Mouse (Mus musculus): ENCODE results near the gene Itpk1. TPM values are rescaled to one million over a fixed set of nuclear protein-coding genes. Genes with fewer than 3 reads are reported as not detected.
A peak's percentile ranks its signal among the peaks of the same experiment; 100 is the strongest.

Itpk1 gene
- polyA plus RNA-seq, 1 experiment from 2014 or later = 38.7 TPM

DNA sequence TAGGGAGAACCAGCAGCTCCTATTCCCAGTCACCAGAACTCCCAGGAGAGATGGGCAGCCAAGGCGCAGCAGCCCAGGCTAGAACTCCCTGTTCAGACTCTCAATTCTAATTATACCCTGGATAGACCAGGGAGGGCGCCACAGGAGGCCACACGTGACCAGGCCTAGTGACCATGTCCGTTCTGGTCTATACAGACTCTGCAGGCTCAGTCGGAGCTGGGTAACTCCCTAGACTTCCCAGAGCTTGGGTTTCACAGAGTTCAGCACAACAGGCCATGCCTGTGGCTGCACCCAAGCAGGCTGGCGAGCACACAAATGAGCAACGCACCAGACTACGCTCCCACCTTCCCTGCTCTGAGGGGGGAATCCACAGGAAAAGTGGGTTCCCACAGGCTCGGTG lies 110.1 kb downstream of the Itpk1 start:
- Histone ChIP-seq H3K27ac (replicated peaks) (no peak overlapping the region), H3K4me3 (no peak overlapping the region), H3K9ac (no peak overlapping the region), H3K9me3 (no peaks in the 10 kb centered on the region), H3K27me3 (no peaks in the 10 kb centered on the region), H3K4me1 (replicated peaks) (peaks cover 18% of the 10 kb centered on the region), H3K4me2 (no peak overlapping the region), H3K36me3 (no peaks in the 10 kb centered on the region)
- no peak for ATAC-seq (ENCODE audit: low FRiP score, low read depth)
- 75% methylated on average over 9 of the region's 9 CpGs for WGBS

DNA sequence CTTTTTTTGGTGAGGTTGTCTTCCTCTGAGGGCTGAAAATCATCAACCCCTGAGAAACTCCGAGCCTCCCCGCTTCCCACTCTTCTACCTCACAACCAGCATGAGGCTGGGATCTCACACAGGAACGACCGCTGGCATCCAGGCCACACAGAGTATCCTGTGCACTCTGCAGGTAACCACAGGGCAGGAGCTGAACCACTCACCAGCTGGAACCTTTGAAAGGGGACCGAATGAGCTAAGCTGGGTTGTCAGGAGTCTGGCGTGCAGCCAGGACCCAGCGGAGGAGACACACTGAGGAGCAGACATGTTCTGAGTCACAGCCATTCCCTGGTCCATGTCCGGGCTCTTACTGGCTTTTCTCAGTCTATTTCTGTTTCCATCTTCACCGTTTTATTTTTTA lies 111.0 kb downstream of the Itpk1 start:
- WGBS = 53% methylated on average over 9 of the region's 9 CpGs
- Histone ChIP-seq H3K27ac (replicated peaks) (no peak overlapping the region), H3K36me3 (no peaks in the 10 kb centered on the region), H3K9ac (no peak overlapping the region), H3K27me3 (no peaks in the 10 kb centered on the region), H3K4me1 (replicated peaks) (0 out of 2 replicates have a peak, but pooled peaks cover 13% of the 10 kb centered on the region), H3K4me2 (no peak overlapping the region), H3K4me3 (no peak overlapping the region), H3K9me3 (no peaks in the 10 kb centered on the region)
- no peak for ATAC-seq (ENCODE audit: low FRiP score, low read depth)

DNA sequence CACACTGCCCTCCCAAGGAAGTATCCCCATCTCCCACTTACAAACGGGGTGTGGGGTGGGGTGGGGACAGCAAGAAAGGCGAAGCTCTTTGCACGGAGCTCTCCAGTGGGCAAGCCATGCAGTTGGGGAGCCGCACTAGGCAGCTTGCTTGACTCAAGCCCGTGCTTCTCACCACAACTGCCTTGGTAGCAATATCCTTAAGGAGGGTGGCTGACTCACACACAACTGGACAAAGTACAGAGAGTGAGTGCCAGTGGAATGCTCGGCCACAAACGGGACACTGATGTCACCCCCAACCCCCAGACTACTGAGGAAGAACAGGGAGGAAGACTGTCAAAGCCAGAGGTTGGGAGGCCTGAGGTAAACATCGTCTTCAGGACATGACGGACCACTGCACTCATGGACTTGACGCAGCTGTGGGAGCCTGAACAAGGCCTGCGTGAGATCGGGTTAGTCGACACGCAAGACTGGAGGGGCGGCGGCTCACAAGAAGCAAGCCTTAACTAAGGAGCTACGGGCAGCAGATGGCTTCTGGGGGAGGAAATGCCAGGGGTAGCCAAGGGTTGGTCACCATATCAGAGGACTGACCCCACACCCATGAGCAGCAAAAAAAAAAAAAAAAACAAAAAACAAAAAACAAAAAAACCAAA lies 113.9 kb downstream of the Itpk1 start:
- no peaks in the 10 kb centered on the region for H3K27me3 ChIP-seq
- 0 out of 2 replicates have a peak, but pooled peaks cover 10% of the 10 kb centered on the region for H3K4me1 ChIP-seq (replicated peaks)
- WGBS = 86% methylated on average over 17 of the region's 17 CpGs
- no peaks in the 10 kb centered on the region for H3K36me3 ChIP-seq
- no peak overlapping the region for H3K4me2 ChIP-seq
- no peak overlapping the region for H3K9ac ChIP-seq
- ATAC-seq (ENCODE audit: low FRiP score, low read depth) = no peak
- no peak overlapping the region for H3K27ac ChIP-seq (replicated peaks)
- no peak overlapping the region for H3K4me3 ChIP-seq
- H3K9me3 ChIP-seq = no peaks in the 10 kb centered on the region

DNA sequence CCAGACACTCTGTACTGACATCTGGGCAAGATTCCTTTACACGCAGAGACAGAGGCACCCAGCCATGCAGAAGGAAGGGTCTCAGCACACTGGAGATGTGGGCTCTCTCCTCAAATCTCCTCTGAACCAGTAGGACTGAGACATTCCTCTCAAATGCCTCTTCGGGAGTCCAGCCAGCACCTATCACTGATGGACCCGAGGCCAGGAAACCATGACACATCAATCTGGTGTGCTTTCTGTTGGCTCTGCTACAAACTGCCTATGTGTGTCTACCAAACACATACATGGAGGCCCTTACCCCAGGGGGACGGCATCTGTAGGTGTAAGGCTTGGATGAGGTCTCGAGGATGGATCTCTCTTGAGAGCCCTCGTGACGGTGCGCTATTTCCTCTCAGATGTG lies 117.6 kb downstream of the Itpk1 start:
- Histone ChIP-seq H3K27me3 (no peaks in the 10 kb centered on the region), H3K9ac (no peak overlapping the region), H3K4me1 (replicated peaks) (0 out of 2 replicates have a peak, but pooled peaks cover 3% of the 10 kb centered on the region), H3K4me3 (no peak overlapping the region), H3K9me3 (no peaks in the 10 kb centered on the region), H3K36me3 (no peaks in the 10 kb centered on the region), H3K27ac (replicated peaks) (no peak overlapping the region), H3K4me2 (no peak overlapping the region)
- WGBS = 89% methylated on average over 8 of the region's 8 CpGs
- no peak for ATAC-seq (ENCODE audit: low FRiP score, low read depth)

DNA sequence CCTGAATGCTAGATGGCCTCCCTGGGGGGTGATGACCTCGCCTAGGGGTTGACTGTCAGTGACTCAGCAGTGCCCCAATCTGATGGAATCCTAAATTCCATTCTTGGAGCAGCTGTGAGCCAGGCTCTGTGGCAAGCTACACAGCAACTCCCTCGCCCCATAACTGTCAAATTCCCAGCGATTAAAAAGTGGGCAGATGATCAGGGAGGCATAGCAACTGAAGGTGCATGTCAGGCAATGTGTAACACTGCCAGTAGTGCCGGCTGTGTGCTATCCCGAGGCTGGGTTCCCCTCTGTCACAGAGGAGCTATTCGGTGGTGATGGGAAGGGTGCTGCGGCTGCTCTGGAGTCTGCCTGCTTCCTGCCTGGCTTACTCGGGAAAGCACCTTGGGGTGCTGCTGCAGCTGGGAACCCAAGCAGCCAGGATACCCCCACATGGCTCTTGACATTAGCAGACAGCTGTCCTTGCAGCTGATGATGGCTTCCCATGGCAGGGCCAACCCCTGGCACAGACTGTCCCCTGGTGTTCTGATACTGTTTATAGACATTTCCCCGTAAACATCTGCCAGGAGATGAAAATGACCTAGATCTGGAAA lies 118.3 kb downstream of the Itpk1 start:
- ATAC-seq (ENCODE audit: low FRiP score, low read depth) = no peak
- H3K9ac ChIP-seq = no peak overlapping the region
- 0 out of 2 replicates have a peak, but pooled peaks cover 3% of the 10 kb centered on the region for H3K4me1 ChIP-seq (replicated peaks)
- H3K36me3 ChIP-seq = no peaks in the 10 kb centered on the region
- H3K4me2 ChIP-seq = no peak overlapping the region
- no peak overlapping the region for H3K27ac ChIP-seq (replicated peaks)
- H3K4me3 ChIP-seq = no peak overlapping the region
- H3K9me3 ChIP-seq = no peaks in the 10 kb centered on the region
- no peaks in the 10 kb centered on the region for H3K27me3 ChIP-seq
- WGBS = 77% methylated on average over 9 of the region's 9 CpGs

DNA sequence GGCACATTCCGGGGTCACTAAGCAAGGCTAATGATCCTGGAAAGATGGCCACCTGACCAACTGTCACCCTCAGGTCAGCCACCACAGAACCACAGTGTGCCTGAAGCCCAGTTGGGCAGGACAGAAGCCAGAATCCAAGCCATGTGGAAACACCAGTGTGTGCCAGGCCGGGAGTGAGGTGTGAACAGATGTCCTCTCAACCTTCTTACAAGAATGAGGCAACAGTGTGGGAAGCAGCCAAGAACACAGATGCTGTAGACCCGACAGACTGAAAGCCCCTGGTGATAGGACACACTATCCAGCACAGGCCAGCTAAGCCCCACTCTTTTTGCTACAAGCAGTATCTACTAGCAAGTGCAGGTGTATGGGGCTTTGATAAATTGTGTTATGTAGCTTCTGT lies 119.3 kb downstream of the Itpk1 start:
- H3K4me3 ChIP-seq = no peak overlapping the region
- no peak overlapping the region for H3K27ac ChIP-seq (replicated peaks)
- no peaks in the 10 kb centered on the region for H3K27me3 ChIP-seq
- 85% methylated on average over 3 of the region's 3 CpGs for WGBS
- H3K4me1 ChIP-seq (replicated peaks) = 0 out of 2 replicates have a peak, but pooled peaks cover 3% of the 10 kb centered on the region
- H3K9ac ChIP-seq = no peak overlapping the region
- no peak for ATAC-seq (ENCODE audit: low FRiP score, low read depth)
- H3K9me3 ChIP-seq = no peaks in the 10 kb centered on the region
- H3K4me2 ChIP-seq = no peak overlapping the region
- H3K36me3 ChIP-seq = no peaks in the 10 kb centered on the region

DNA sequence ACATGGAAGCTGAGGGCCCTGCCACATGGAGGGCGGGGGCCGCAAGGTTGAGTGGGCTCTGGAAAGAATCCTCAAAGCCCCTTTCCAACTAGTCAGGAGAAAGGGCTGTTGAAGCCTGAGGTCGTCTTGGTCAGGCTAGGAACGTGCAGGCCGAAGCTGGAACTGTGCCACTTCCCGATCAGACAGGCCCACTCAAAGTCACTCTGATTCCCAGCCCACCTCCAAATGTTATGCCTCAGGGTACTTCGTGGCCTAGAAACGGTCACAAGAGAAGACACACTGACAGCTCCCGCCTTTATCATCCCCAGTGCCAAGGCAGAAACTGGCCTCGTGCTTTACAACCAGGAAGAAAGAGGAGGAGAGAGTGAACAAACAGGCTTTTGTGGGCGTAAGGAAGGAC lies 122.3 kb downstream of the Itpk1 start:
- H3K9me3 ChIP-seq = no peaks in the 10 kb centered on the region
- 0 out of 2 replicates have a peak, but pooled peaks cover 3% of the 10 kb centered on the region for H3K4me1 ChIP-seq (replicated peaks)
- 70% methylated on average over 11 of the region's 11 CpGs for WGBS
- no peak for ATAC-seq (ENCODE audit: low FRiP score, low read depth)
- no peak overlapping the region for H3K9ac ChIP-seq
- H3K27ac ChIP-seq (replicated peaks) = no peak overlapping the region
- H3K36me3 ChIP-seq = 0 out of 2 replicates have a peak, but pooled peaks cover 7% of the 10 kb centered on the region
- H3K4me3 ChIP-seq = no peak overlapping the region
- no peak overlapping the region for H3K4me2 ChIP-seq
- no peaks in the 10 kb centered on the region for H3K27me3 ChIP-seq

DNA sequence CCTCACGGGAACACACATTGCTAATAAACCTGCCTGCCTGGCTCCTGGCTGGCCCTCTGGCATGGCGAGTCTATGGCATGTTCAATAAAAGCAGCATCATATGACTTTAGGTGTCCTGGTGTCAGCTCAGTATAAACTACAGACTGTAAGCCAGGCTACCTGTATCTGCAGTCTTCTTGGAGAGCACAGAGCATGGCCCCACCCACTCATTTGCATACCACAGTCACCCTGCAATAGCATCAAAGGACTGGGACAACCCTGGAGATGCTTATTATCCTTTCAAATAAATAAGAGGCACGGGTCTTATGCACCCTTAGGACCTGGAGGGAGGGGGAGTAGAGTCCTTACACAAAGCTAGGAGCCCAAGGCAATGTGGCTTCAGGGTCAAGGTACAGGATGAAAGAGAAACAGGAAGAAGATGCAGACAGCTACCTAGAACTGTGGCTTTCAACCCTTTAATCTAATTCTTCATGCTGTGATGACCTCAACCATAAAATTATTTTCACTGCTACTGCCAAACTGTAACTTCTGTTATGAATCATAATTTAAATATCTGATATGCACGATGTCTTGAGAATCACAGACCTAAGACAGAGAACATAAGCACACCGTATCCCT lies 123.0 kb downstream of the Itpk1 start:
- no peaks in the 10 kb centered on the region for H3K9me3 ChIP-seq
- WGBS = 74% methylated on average over 5 of the region's 5 CpGs
- no peak overlapping the region for H3K4me3 ChIP-seq
- H3K4me2 ChIP-seq = no peak overlapping the region
- 0 out of 2 replicates have a peak, but pooled peaks cover 3% of the 10 kb centered on the region for H3K4me1 ChIP-seq (replicated peaks)
- no peak for ATAC-seq (ENCODE audit: low FRiP score, low read depth)
- H3K36me3 ChIP-seq = 0 out of 2 replicates have a peak, but pooled peaks cover 7% of the 10 kb centered on the region
- H3K27ac ChIP-seq (replicated peaks) = no peak overlapping the region
- H3K9ac ChIP-seq = no peak overlapping the region
- no peaks in the 10 kb centered on the region for H3K27me3 ChIP-seq

DNA sequence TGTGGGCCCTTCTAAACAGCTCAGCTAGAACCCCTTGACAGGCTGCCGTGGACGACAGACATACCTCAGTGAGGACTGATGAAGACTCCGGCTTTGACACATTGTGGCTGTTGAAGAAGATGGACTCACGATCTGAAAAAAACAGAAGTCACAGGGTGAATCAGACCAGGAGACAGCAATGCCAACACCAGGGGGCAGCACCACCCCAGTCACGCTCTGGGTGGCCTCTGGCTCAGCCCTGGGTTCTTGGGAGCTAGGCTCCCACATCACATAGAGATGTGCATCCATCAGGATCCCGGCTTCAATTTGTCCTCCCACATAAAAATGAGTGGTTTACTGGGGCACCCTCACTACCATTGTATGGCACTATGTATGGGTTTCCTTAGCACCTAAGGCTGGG lies 125.7 kb downstream of the Itpk1 start:
- H3K36me3 ChIP-seq = 0 out of 2 replicates have a peak, but pooled peaks cover 7% of the 10 kb centered on the region
- H3K4me2 ChIP-seq = no peak overlapping the region
- 0 out of 2 replicates have a peak, but pooled peaks have one; percentile 28 for ATAC-seq (ENCODE audit: low FRiP score, low read depth)
- no peak overlapping the region for H3K4me3 ChIP-seq
- no peaks in the 10 kb centered on the region for H3K27me3 ChIP-seq
- H3K9ac ChIP-seq = no peak overlapping the region
- H3K4me1 ChIP-seq (replicated peaks) = 0 out of 2 replicates have a peak, but pooled peaks cover 3% of the 10 kb centered on the region
- H3K27ac ChIP-seq (replicated peaks) = no peak overlapping the region
- H3K9me3 ChIP-seq = no peaks in the 10 kb centered on the region
- WGBS = 68% methylated on average over 6 of the region's 6 CpGs

DNA sequence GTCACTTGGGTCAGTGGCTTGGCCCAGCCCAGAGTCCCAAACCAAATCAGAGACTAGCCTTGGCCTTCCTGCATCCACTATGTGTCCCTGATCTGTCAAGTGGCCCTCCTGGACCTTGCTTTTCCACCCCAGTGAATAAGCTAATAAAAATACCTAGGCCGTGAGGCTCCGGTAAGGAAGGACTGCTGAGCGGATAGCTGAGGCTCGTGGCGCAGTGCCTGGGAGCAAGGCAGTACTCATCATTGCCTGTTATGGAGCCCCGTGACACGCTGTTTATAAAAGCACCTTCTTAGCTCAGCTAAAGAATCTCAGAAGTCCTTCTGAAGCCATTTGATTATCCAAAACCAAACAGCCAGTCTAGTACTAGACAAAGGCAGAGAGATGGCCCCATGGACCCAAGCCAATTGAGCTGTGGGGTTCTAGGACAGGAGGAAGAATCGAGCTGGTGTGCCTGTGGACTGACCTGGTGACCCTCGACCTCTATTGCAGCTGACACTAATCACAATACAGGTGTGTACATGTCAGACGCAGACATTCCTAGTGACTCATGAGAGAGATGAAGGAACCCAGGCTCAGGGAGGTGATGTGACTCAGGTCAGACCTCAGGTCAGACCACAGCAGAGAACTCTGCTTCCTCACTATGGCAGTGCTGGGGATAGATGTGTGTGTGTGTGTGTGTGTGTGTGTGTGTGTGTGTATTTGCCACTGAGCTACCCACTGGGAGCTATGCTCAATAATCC lies 127.9 kb downstream of the Itpk1 start:
- no peak for ATAC-seq (ENCODE audit: low FRiP score, low read depth)
- WGBS = 82% methylated on average over 10 of the region's 10 CpGs
- Histone ChIP-seq H3K36me3 (peaks cover 15% of the 10 kb centered on the region; the same call in 1 of the 2 replicates), H3K9me3 (no peaks in the 10 kb centered on the region), H3K4me1 (replicated peaks) (no peaks in the 10 kb centered on the region), H3K4me3 (no peak overlapping the region), H3K4me2 (no peak overlapping the region), H3K27ac (replicated peaks) (no peak overlapping the region), H3K27me3 (no peaks in the 10 kb centered on the region), H3K9ac (no peak overlapping the region)

DNA sequence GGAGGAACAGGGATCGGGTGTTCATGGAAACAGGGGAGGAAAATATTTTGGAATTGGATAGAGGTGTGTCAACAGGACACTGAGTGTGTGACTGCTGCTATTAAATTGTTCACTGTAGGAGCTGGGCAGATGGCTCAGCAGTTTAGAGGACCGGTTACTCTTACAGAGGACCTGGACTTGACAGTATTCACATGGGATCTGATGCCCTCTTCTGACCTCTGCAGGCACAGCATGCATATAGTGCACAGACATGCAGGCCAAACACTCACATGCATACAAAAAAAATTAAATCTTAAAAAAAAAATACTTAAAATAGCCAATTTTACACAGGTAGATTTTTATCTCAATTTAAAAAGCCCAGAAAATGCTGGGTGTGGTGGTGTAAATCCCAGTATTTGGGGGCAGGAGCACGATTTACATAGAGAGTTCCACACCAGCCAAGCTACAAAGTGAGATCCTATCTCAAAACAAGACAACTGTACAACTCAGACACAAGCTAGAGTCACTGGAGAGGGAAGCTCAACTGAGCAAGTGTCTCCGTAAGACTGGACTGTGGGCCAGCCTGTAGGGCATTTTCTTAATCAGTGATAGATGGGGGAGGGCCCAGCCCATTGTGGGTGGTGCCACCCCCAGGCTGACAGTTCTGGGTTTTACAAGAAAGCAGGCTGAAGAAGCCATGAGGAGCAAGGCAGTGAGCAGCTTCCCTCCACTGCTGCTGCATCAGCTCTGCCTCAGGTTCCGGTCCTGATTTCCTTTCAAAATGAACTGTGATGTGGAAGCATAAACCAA lies 129.0 kb downstream of the Itpk1 start:
- no peak overlapping the region for H3K4me3 ChIP-seq
- peaks cover 15% of the 10 kb centered on the region; the same call in 1 of the 2 replicates for H3K36me3 ChIP-seq
- H3K9ac ChIP-seq = no peak overlapping the region
- ATAC-seq (ENCODE audit: low FRiP score, low read depth) = no peak
- H3K9me3 ChIP-seq = no peaks in the 10 kb centered on the region
- WGBS = 84% methylated on average over 5 of the region's 5 CpGs
- H3K4me1 ChIP-seq (replicated peaks) = no peaks in the 10 kb centered on the region
- H3K27me3 ChIP-seq = no peaks in the 10 kb centered on the region
- no peak overlapping the region for H3K27ac ChIP-seq (replicated peaks)
- no peak overlapping the region for H3K4me2 ChIP-seq

Measured in hindbrain, embryonic 15.5 days (tissue).